Mouse (Mus musculus) liver, adult 2 months (tissue): Measurements from ENCODE around the gene Eif3k.

Experiments used
- CTCF ChIP-seq: fragments of 200-500 bp; IDR thresholded peaks from 2 replicates; pipeline ENCODE4 v1.5.1; 2011; ENCODE audit warnings: low read depth, low read length, control low read depth
- POLR2A ChIP-seq: fragments of 200-500 bp; IDR thresholded peaks from 2 replicates; pipeline ENCODE4 v1.6.1; 2011; ENCODE audit warnings: low read length, control low read depth; ENCODE audit not compliant: insufficient read depth; ENCODE audit errors: extremely low read depth

DNA sequence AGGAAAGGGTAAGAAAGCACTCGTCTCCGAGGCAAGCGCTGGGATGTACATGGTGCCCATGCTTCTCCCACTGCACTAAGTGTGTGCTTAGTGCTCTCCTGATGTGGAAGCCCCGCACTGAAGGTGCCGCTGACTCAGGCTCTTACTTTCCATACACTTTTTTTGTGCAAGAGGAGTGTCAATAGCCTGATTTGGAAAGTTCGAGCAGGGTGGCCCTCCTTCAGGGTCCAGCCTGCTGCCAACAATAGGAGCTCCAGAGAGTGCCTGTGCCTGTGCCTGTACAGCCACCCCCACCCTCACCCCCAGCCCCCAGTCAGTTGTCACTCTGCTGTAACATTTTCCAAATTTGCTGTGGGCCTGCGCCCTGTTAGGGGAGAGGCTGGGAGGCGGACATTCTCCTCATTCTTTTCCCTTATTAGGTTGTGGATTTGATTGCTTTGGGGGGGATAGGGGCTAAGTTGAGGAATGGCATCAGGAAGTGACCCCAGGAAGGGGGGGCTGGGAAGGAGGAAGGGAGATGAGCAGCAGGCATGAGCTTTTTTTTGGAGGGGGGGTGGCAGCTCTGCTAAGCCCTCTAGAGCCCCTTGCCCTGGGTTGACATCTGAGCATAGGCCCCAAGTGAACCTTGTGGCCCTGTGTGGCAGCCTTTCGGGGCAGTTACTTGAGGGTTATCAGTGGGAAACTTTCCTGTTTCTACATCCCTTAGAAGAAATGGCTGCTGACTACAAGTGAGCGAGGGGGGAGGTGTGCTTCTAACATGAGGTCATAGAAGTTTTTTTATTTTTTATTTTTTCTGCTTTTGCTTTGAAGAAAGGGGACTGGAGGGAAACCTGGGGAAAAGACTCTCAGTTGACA, 36.0 kb downstream of the Eif3k start:
- TF ChIP-seq POLR2A, result no peak
- no peak for TF ChIP-seq CTCF
